Mouse (Mus musculus): ENCODE measurements around the gene Olfr324. TPM values are rescaled to one million over a fixed set of nuclear protein-coding genes. Genes with fewer than 3 reads are reported as not detected.

Olfr324 gene
- polyA plus RNA-seq (2016; fragmentation: Nextera tagmentation; extraction: Ambion mirVana): not detected in 2 replicates

DNA sequence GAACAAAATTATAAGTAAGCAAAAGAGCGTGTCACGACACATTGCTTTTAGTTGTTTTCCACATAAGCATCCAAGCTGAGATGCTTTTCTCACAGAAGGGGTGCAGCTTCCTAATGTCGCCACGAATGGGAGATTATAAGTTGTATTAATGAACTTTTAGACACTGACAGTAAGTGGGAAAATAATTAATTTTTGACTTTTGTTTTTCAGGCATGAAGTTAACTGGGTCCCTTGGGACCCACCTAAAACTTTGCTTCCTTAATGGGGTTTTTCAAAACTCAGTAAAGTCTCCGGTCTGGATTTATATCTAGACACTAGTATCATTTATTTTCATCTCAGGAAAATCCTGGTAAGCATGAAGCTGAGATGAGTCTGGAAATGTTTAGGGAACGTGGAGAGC lies at the start of gene Olfr324:
Olfr324 (plus strand) TSS at position 301 of the 400 bp plus-strand sequence.
- Histone ChIP-seq H3K27me3 (no peaks in the 10 kb centered on the region), H3K4me2 (replicated peaks) (no peak within 1 kb of the TSS), H3K9ac (replicated peaks) (no peak within 1 kb of the TSS), H3K36me3 (no peaks in the 10 kb centered on the region), H3K9me3 (no peaks in the 10 kb centered on the region), H3K27ac (replicated peaks) (no peak within 1 kb of the TSS), H3K4me3 (no peak within 1 kb of the TSS), H3K4me1 (no peaks in the 10 kb centered on the region)
- ATAC-seq (ENCODE audit: low FRiP score, low read depth): no peak
- 86% methylated on average over 6 of the region's 6 CpGs for whole genome bisulfite sequencing

DNA sequence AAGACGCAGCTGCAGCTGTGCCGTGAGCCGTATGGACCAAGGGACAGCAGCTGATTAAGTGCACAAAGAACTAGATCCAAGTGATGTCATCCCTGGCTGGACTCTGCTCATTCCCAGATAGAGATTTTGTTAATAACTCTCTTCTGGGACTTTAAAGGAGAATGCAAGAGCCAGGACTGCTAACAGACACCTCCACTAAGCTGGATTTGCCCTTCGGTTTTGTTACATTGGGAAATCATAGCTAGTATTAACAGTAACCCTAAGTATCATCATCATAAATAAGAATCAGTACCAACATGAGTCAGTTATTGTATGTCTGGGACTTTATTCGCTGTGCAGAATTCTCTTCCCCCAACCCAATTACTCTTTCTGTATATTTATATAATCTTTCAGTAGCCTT lies 48.6 kb upstream of the Olfr324 start, which contains the start of gene Olfr329-ps:
Olfr329-ps (minus strand) TSS at position 101 of the 400 bp plus-strand sequence.
- Histone ChIP-seq H3K4me2 (replicated peaks) (no peak within 1 kb of the TSS), H3K27me3 (no peaks in the 10 kb centered on the region), H3K9ac (replicated peaks) (no peak within 1 kb of the TSS), H3K36me3 (no peaks in the 10 kb centered on the region), H3K27ac (replicated peaks) (no peak within 1 kb of the TSS), H3K9me3 (no peaks in the 10 kb centered on the region), H3K4me3 (no peak within 1 kb of the TSS), H3K4me1 (no peaks in the 10 kb centered on the region)
- 85% methylated on average over 5 of the region's 5 CpGs for WGBS
- no peak for ATAC-seq (ENCODE audit: low FRiP score, low read depth)

DNA sequence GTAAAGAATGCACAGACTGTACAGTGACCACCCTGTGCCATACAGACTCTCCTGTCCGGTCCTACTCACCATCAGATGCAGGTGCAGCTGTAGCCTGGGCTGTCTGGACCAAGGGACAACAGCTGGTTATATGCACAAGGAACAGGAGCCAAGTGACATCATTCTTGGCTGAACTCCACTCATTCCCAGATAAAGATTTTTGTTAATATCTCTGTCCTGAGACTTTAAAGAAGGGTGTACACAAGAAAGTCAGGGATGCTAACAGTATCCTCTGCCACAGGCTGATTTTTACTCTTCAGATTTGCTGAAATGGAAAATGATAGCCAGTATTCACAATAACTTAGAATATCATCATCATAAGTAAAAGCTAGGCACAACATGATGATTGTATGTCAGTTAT lies 39.4 kb upstream of the Olfr324 start, which contains the start of gene Olfr328:
Olfr328 (minus strand) TSS at position 101 of the 400 bp plus-strand sequence.
- Histone ChIP-seq H3K4me1 (no peaks in the 10 kb centered on the region), H3K36me3 (no peaks in the 10 kb centered on the region), H3K27me3 (no peaks in the 10 kb centered on the region), H3K4me3 (no peak within 1 kb of the TSS), H3K9ac (replicated peaks) (no peak within 1 kb of the TSS), H3K9me3 (no peaks in the 10 kb centered on the region), H3K4me2 (replicated peaks) (no peak within 1 kb of the TSS), H3K27ac (replicated peaks) (no peak within 1 kb of the TSS)
- no peak for ATAC-seq (ENCODE audit: low FRiP score, low read depth)
- 87% methylated on average over 1 of the region's 1 CpGs for WGBS

DNA sequence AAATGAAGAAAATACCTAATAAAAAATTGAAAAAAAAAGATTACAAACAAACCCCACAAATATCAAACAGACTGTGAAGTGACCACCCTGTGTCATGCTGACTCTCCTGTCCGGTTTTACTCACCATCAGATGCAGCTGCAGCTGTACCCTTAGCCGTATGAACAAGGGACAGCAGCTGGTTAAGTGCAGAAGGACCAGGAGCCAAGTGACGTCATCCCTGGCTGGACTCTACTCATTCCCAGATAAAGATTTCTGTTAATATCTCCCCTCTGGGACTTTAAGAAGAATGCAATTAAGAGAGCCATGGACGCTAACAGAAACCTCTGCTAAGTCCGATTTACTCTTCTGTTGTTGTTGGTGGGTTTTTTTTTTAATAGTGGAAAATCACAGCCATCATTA lies 24.5 kb upstream of the Olfr324 start, which contains the start of gene Olfr224:
Olfr224 (minus strand) TSS at position 149 of the 400 bp plus-strand sequence.
- H3K9ac ChIP-seq (replicated peaks): no peak within 1 kb of the TSS
- ATAC-seq (ENCODE audit: low FRiP score, low read depth): no peak
- no peak within 1 kb of the TSS for H3K4me3 ChIP-seq
- H3K4me1 ChIP-seq: no peaks in the 10 kb centered on the region
- H3K27me3 ChIP-seq: no peaks in the 10 kb centered on the region
- H3K36me3 ChIP-seq: no peaks in the 10 kb centered on the region
- H3K4me2 ChIP-seq (replicated peaks): no peak within 1 kb of the TSS
- 86% methylated on average over 5 of the region's 5 CpGs for WGBS
- no peak within 1 kb of the TSS for H3K27ac ChIP-seq (replicated peaks)
- no peaks in the 10 kb centered on the region for H3K9me3 ChIP-seq

DNA sequence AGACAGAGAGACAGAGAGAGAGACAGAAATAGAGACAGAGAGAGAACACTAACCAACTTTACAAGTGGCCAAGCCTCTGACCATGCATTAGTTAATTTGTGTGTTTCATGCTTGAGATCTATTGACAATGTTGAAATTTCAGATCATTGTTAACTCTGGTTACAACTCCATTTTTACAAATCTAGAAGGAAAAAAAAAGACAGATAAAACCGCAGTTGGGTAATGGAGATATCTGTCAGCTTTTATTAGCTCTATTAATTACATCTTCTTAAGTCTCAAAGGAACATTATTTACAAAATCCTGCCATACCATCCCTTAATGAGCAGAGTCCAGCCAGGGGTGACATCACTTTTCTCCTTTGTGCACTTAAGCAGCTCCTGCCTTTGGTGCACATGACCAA lies 17.5 kb upstream of the Olfr324 start, which contains the start of gene Olfr325:
Olfr325 (plus strand) TSS at position 301 of the 400 bp plus-strand sequence.
- Histone ChIP-seq H3K9ac (replicated peaks) (no peak within 1 kb of the TSS), H3K27me3 (no peaks in the 10 kb centered on the region), H3K4me1 (no peaks in the 10 kb centered on the region), H3K9me3 (no peaks in the 10 kb centered on the region), H3K4me3 (no peak within 1 kb of the TSS), H3K27ac (replicated peaks) (no peak within 1 kb of the TSS), H3K4me2 (replicated peaks) (no peak within 1 kb of the TSS), H3K36me3 (no peaks in the 10 kb centered on the region)
- ATAC-seq (ENCODE audit: low FRiP score, low read depth): no peak
- WGBS: 81% methylated on average over 1 of the region's 1 CpGs

DNA sequence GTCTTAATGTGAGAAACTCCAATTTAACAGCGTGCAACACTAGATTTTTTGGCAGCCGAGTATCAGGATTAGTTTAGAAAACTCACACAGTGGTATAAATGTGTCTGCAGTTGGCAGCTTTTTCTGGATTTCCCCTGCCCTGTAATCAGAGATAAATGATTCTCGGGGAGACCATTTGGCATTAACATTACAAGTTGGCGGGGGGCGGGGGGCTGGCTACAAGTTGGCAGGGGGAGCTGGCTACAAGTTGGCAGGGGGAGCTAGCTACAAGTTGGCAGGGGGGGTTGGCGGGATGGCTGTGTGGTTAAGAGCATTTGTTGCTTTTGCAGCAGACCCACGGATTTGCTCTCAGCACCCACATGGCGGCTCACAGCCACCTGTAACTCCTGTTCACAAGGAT lies 16.3 kb upstream of the Olfr324 start:
- no peaks in the 10 kb centered on the region for H3K4me1 ChIP-seq
- no peaks in the 10 kb centered on the region for H3K36me3 ChIP-seq
- no peaks in the 10 kb centered on the region for H3K27me3 ChIP-seq
- 89% methylated on average over 8 of the region's 8 CpGs for WGBS
- ATAC-seq (ENCODE audit: low FRiP score, low read depth): no peak
- no peak overlapping the region for H3K9ac ChIP-seq (replicated peaks)
- no peak overlapping the region for H3K4me2 ChIP-seq (replicated peaks)
- no peak overlapping the region for H3K4me3 ChIP-seq
- H3K27ac ChIP-seq (replicated peaks): no peak overlapping the region
- H3K9me3 ChIP-seq: no peaks in the 10 kb centered on the region

DNA sequence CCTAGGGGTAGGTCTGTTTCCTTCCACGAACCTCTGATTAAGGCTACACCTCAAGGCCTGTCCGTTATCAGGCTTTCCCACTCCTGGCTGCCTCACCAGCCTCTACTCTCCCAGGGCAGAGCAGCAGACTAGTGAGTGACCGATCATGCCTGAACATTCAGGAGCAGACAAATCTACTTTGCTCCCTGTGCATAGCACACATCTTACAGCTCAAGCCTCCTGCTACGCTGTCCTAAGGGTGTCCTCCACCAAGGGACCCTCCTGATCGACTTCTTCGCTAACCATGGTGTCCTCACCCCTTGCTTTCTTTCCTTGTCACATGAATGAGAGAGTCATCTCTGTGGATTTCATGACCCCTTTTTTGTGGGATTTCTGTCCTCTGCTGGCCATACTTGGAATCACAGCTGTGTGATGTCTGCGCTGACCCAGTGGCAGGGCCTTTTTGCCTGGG lies 7.0 kb upstream of the Olfr324 start:
- Histone ChIP-seq H3K9me3 (no peaks in the 10 kb centered on the region), H3K4me2 (replicated peaks) (no peak overlapping the region), H3K4me1 (no peaks in the 10 kb centered on the region), H3K27ac (replicated peaks) (0 out of 2 replicates have a peak overlapping the region, but pooled peaks have one; percentile 30), H3K9ac (replicated peaks) (no peak overlapping the region), H3K4me3 (no peak overlapping the region), H3K27me3 (no peaks in the 10 kb centered on the region), H3K36me3 (no peaks in the 10 kb centered on the region)
- WGBS: 69% methylated on average over 7 of the region's 7 CpGs
- no peak for ATAC-seq (ENCODE audit: low FRiP score, low read depth)

DNA sequence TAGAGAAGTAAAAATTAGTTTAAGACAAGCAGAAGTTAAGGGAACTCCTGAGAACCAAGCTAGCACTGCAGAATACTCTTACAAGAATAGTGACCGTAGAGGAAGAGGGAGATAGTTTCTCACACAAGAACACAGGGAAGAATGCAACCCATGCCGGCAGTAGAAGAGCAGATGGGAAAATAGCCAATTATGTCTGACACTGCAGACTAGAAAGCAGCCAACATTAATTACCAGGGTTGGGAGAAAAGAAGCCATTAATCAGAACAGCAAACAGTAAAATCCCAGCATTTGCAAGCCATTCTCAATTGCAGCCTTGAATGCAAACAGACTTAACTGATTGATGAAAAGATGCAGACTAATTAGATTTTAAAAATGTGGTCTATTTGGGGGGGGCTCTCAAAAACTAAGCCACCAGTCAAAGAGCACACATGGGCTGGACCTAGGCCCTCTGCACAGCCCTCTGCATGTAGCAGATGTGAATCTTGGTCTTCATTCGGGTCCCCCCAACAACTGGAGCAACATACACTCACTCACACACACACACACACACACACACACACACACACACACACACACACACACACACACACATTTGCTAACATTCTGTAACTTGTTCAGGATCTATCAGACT lies 6.2 kb upstream of the Olfr324 start:
- Histone ChIP-seq H3K27ac (replicated peaks) (no peak overlapping the region), H3K36me3 (no peaks in the 10 kb centered on the region), H3K4me2 (replicated peaks) (no peak overlapping the region), H3K4me1 (no peaks in the 10 kb centered on the region), H3K27me3 (no peaks in the 10 kb centered on the region), H3K9me3 (no peaks in the 10 kb centered on the region), H3K4me3 (no peak overlapping the region), H3K9ac (replicated peaks) (no peak overlapping the region)
- WGBS: 66% methylated on average over 3 of the region's 3 CpGs
- no peak for ATAC-seq (ENCODE audit: low FRiP score, low read depth)

DNA sequence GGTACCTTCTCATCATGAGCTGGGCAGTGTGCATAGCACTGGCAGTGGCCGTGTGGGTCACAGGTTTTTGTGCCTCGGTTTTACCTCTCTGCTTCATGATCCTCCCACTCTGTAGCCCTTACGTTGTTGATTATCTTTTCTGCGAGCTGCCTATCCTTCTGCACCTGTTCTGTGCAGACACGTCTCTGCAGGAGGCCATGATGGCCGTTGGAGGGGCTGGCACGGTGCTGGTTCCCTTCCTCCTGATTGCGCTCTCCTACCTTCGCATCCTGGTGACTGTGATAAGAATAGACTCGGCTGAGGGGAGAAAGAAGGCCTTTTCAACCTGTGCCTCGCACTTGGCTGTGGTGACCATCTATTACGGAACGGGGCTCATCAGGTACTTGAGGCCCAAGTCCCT lies 2.9 kb downstream of the Olfr324 start:
- H3K4me2 ChIP-seq (replicated peaks): no peak overlapping the region
- no peaks in the 10 kb centered on the region for H3K36me3 ChIP-seq
- H3K4me1 ChIP-seq: no peaks in the 10 kb centered on the region
- H3K4me3 ChIP-seq: no peak overlapping the region
- no peaks in the 10 kb centered on the region for H3K27me3 ChIP-seq
- no peak overlapping the region for H3K9ac ChIP-seq (replicated peaks)
- WGBS: 91% methylated on average over 13 of the region's 13 CpGs
- ATAC-seq (ENCODE audit: low FRiP score, low read depth): no peak
- no peaks in the 10 kb centered on the region for H3K9me3 ChIP-seq
- no peak overlapping the region for H3K27ac ChIP-seq (replicated peaks)

DNA sequence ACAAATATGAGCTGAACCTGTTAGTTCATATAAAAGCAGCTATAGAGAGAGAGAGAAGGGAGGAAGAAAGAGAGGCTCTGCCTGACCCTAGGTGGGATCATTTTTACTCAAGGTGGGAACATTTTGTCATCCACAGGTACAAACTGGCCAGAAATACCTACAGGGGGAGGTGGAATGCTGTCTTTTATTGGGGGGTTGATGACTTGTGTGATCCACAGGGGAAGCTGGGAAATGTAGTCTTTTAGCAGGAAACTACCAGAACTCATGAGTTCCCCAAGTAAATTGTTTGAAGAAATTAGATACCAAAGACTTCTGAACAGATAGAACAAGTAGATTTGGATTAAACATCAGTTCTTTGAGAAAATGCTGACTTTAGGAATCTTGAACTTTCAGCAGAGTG lies 7.1 kb downstream of the Olfr324 start:
- Histone ChIP-seq H3K4me2 (replicated peaks) (no peak overlapping the region), H3K27ac (replicated peaks) (no peak overlapping the region), H3K9ac (replicated peaks) (no peak overlapping the region), H3K27me3 (no peaks in the 10 kb centered on the region), H3K4me3 (no peak overlapping the region), H3K9me3 (no peaks in the 10 kb centered on the region), H3K36me3 (no peaks in the 10 kb centered on the region), H3K4me1 (no peaks in the 10 kb centered on the region)
- no peak for ATAC-seq (ENCODE audit: low FRiP score, low read depth)

DNA sequence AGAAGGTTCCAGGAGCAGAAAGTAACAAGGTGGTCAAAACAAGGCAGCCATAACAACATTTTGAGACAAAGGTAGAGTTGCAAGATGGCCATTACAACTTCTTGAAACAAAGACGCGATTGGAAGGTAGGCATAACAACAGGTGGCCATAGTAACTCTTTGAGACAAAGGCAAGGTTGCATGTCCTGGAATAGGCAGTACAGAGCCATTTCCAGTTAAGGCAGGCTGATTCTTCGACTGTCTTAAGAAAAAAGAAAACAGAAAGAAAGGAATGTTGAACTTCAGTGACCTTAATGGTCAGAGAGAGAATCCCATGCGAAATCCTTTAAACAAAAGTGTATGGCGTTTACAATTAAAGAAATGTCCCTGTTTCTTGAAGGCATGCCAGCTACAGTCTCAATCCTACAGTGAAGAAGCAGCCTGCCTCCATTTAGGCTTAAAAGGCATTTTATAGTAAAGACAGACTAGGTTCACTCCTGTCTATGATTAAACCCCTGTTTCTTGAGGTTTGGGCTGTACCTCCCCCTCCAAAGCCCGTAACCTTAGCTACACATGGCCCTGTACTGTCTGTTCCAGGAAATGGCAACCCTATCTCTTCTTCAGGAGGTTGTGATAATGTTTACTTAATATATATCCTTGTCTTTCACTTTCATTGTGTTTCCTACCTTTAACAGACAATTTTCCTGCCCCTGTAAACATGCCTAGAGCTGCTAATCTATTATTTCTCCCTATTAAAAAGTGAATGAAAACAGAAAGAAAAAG lies 8.1 kb downstream of the Olfr324 start:
- Histone ChIP-seq H3K9me3 (no peaks in the 10 kb centered on the region), H3K27me3 (no peaks in the 10 kb centered on the region), H3K36me3 (no peaks in the 10 kb centered on the region), H3K4me1 (no peaks in the 10 kb centered on the region), H3K9ac (replicated peaks) (no peak overlapping the region), H3K4me2 (replicated peaks) (no peak overlapping the region), H3K27ac (replicated peaks) (no peak overlapping the region), H3K4me3 (no peak overlapping the region)
- WGBS: 75% methylated on average over 6 of the region's 6 CpGs
- ATAC-seq (ENCODE audit: low FRiP score, low read depth): no peak

DNA sequence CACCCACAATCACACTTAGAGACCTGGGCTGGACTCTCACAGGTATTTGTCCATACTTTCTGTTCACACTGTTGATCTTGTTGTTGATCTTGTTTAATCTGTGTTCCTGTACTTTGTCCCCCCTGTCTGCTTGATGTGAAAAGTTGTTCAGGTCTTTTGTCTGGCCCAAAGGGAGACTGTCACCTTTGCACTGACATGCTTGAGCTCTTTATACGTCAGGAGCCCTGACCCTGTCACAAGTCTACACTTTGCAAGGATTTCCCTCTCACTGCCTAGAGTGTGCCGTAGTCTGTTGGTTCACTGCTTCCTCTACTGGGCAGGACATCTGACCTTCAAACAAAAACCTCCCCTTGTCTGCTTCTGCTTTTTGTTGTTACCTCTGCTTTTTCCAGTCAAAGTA lies 9.8 kb downstream of the Olfr324 start:
- Histone ChIP-seq H3K9ac (replicated peaks) (no peak overlapping the region), H3K27ac (replicated peaks) (no peak overlapping the region), H3K36me3 (no peaks in the 10 kb centered on the region), H3K4me2 (replicated peaks) (no peak overlapping the region), H3K27me3 (no peaks in the 10 kb centered on the region), H3K4me3 (no peak overlapping the region), H3K9me3 (no peaks in the 10 kb centered on the region), H3K4me1 (no peaks in the 10 kb centered on the region)
- ATAC-seq (ENCODE audit: low FRiP score, low read depth): no peak
- WGBS: 73% methylated on average over 2 of the region's 2 CpGs
